Mouse (Mus musculus): ENCODE results near the gene Slc4a5.

- TF ChIP-seq NRF1 (IDR thresholded peaks at IDR 0.05; ENCODE audit: insufficient read depth, low read depth, low read length, poor library complexity, severe bottlenecking) (no peak), CTCF (IDR thresholded peaks at IDR 0.05 in 2 of 3, conservative IDR thresholded peaks at IDR 0.05 in 1 of 3; ENCODE audit: control insufficient read depth in 1 of 3, insufficient read depth in 1 of 3, low read depth in 2 of 3, low read length in 3 of 3, poor library complexity in 1 of 3, severe bottlenecking in 1 of 3) (no peak), EP300 (IDR thresholded peaks at IDR 0.05; ENCODE audit: low read depth in 1 of 2, low read length in 2 of 2) (no peak), TAL1 (IDR thresholded peaks at IDR 0.05; ENCODE audit: low read length) (no peak), POLR2AphosphoS5 (IDR thresholded peaks at IDR 0.05; ENCODE audit: borderline replicate concordance, low read depth, low read length) (no peak), MAX (IDR thresholded peaks at IDR 0.05; ENCODE audit: low read length) (no peak), POLR2A (IDR thresholded peaks at IDR 0.05; ENCODE audit: control insufficient read depth in 1 of 2, insufficient read depth in 1 of 2, low read depth in 1 of 2, low read length in 2 of 2, poor library complexity in 1 of 2) (no peak), ZC3H11A (IDR thresholded peaks at IDR 0.05; ENCODE audit: low read depth, low read length) (no peak), MYB (IDR thresholded peaks at IDR 0.05; ENCODE audit: low read depth, low read length) (no peak), MAZ (IDR thresholded peaks at IDR 0.05; ENCODE audit: low read depth, low read length) (no peak), KAT2A (conservative IDR thresholded peaks at IDR 0.05; ENCODE audit: low read depth, low read length) (no peak), USF1 (IDR thresholded peaks at IDR 0.05; ENCODE audit: low read depth, low read length) (no peak), USF2 (IDR thresholded peaks at IDR 0.05; ENCODE audit: borderline replicate concordance in 1 of 2, insufficient read depth in 1 of 2, low read depth in 1 of 2, low read length in 2 of 2) (no peak), CHD2 (IDR thresholded peaks at IDR 0.05; ENCODE audit: low read length) (no peak)
Observed at GRCm38 (mm10) chr6:83311206-83311605, 91.6 kb downstream of the Slc4a5 start.
